Mouse (Mus musculus) retina, postnatal 1 day (tissue): ENCODE results near the gene Vwa7.
A peak's percentile ranks its signal among the peaks of the same experiment; 100 is the strongest.
"Not testable (repeated sequence)": the region's sequence is repeated elsewhere in the genome, so short reads cannot be mapped to it uniquely, and the experiment has no call there.

Experiments used
- DNase-seq: peaks from one replicate; pipeline ENCODE4 v3.0.0-alpha.2; 2012

Gene Vwa7

DNA sequence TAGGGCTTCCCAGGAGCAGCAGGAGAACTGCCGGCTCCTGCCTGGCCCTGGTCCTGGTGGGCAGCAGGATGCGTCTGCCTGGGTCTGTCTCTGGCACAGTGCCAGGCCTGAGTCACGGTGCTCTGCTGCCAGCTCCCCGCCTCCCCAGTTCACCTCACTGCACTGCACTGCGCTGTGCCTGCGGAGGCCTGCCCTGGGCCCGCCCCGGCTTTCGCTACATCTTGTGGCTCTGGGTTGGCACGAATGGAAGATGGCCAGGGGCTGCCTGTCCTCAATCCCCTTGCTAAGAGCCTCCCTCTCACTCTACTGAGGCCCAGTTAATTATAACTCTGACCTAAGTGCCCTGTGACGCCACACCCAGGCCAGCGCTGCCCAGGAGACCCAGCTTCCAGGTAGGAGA, at the start of gene Vwa7:
TSS of gene Vwa7 (plus strand) at position 204 of the 400 bp plus-strand sequence.
- peak; percentile 70 for DNase-seq

GRCm38 (mm10) chr17:34969822-34970221, 46.6 kb upstream of the Vwa7 start, which contains the start of gene Gm20481:
TSS of gene Gm20481 (plus strand) at chr17:34969912.
- DNase-seq, result not testable (repeated sequence)

GRCm38 (mm10) chr17:34970850-34971249, 45.5 kb upstream of the Vwa7 start:
- DNase-seq, result not testable (repeated sequence)

GRCm38 (mm10) chr17:34971694-34972068, 44.7 kb upstream of the Vwa7 start:
- not testable (repeated sequence) for DNase-seq

DNA sequence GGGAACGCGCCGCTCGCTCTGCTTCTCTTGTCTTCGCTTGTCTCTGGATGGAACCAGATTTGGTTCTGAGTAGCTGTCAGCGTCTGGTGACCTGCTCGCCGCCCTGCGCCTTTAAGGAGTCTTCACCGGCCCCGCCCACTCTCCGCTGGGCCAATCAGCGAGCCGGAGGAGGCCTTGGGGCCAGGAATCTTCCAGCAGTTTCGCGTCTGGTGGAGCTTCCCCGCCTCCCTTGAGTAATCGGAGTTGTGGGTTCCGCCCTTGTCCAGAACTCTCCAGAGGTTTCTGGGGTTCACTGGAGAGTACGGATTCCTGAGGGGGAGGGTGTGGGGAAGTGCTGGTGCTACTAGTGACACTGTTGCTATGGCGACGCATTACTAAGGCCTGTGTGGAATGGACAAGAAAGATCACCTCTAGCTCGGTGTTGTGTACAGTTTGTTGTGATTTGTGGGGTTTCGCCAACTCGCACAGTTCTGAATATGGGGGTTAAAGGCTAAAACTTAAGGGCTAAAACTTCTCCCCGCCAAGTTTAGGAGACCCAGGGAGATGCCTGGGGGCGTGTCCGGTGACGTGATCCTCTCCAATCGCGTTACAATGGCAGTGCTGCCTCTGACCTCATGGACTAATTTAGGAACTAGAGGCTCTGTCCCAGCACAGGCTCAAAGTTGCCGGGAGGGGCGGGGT, 44.2 kb upstream of the Vwa7 start, which contains the start of the genes Hspa1a and Hspa1l:
TSS of gene Hspa1a (minus strand) at position 88 of the 681 bp plus-strand sequence.
TSS of gene Hspa1l (plus strand) at position 635 of the 681 bp plus-strand sequence.
- peak; percentile 85 for DNase-seq

DNA sequence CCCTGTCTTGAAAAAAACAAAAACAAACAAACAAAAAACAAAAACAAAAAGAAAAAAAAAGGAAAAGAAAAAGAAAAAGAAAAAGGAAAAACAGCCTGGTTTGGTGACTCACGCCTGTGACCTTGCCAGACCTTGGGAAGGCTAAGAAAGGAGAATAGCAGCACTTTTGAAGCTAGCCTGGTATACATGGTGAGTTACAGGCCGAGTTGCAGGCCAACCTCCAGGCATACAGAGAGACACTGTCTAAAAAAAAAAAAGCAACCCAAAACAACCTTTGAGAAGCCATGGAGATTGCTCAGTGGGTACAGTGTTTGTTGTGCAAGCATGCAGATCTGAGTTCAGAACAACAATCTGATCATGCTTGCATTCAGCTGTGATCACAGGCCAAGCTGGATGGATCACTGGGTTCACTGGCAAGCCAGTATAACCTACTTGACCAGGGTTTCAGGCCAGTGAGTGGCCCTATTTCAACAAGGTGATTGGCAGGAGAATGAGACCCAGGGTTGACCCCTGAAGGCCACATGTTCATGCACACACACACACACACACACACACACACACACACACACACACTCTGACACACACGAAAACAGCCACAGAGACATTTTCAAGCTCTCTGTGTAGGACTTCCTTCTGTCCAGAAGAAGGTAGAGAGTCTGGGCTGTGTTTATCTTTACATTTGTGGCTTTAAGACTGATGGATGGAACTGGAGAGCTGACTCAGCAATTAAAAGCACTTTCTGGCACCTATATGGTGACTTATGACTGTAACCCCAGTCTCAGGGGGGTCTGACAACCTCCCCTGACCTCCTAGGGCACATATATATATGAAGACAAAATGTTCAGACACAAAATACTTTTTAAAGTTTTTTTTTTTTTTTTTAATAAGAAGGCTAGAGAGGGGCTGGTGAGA, 40.5 kb upstream of the Vwa7 start:
- no peak for DNase-seq

- no peak for DNase-seq
Observed at GRCm38 (mm10) chr17:34977000-34977399, 39.4 kb upstream of the Vwa7 start.

GRCm38 (mm10) chr17:34978239-34978638, 38.1 kb upstream of the Vwa7 start:
- no peak for DNase-seq

GRCm38 (mm10) chr17:34979631-34980030, 36.7 kb upstream of the Vwa7 start:
- no peak for DNase-seq

DNA sequence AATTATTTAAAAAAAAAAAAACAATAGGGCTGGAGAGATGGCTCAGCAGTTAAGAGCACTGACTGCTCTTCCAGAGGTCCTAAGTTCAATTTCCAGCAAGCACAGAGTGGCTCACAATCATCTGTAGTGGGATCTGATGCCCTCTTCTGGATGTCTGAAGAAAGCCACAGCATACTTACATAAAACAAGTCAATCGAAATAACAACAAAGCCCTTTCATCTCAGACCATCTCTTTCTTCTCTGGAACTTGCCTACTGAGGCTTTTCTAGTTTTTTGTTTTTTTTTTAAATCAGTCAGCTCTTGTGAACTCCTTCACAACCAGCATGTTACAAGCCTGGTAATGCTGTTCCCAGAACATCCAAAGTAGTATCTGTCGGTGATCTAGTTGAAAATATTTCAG, 35.7 kb upstream of the Vwa7 start:
- DNase-seq, result peak; percentile 75

DNA sequence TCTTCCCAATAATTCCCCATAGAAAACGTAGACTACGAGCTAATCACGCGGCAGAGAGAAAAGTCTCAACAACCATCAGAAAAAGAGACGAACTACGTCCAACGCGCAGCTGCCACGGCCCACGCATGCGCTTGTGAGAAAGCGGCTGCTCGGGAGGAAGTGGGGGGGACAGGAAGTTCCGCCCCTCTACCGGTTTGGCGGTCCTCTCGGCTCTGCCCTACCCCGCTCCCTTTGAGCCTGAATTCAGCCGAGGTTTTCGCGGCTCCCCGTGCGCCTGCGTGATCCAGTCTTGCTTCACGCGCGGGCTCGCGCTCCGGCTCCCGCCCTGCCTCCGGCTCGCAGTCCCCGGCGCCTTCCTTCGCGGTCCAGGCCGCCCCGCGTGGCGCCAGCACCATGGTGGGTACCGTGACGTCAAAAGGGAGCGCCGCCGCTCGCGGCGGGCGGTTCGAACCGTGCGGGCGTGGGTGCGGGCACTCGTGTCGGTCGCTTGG, 34.6 kb upstream of the Vwa7 start, which contains the start of gene Lsm2:
TSS of gene Lsm2 (plus strand) at position 173 of the 491 bp plus-strand sequence.
- peak; percentile 96 for DNase-seq

GRCm38 (mm10) chr17:34982328-34982727, 34.1 kb upstream of the Vwa7 start:
- DNase-seq, result no peak

GRCm38 (mm10) chr17:34984218-34984617, 32.2 kb upstream of the Vwa7 start:
- DNase-seq, result peak; percentile 48

DNA sequence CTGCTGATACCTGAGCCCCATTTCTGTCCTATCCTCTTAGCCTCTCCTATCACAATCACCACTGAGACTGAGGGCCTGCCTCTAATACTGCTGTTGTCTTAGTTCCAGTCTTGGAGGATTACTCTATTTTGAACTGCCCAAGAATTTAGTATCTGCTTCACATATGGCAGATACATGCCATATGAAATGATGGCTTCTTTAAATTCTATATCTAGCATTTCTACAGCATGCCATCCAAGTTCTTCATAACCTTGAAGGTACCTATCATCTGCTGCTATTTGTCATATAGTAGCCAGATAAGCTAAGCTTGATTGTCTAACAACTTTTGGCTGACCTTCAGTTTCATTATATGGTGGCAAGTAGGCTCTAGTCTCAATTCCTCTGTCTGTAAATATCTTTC, 21.6 kb upstream of the Vwa7 start:
- DNase-seq, result no peak

DNA sequence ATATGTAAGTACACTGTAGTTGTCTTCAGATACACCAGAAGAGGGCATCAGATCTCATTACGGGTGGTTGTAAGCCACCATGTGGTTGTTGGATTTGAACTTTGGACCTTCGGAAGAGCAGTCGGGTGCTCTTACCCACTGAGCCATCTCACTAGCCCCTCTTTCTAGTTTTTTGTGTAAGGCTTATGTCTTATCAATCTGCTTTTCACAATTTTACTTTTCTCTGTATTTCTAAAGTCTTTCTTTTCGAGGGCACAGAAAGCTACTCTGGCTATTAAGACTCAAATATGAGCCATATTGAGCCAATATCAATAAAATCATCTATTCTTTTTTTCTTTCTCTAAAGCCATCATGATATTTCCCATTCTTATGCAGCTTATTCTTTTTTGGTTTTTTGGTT, 21.2 kb upstream of the Vwa7 start:
- not testable (repeated sequence) for DNase-seq

- not testable (repeated sequence) for DNase-seq
Observed at GRCm38 (mm10) chr17:34995927-34996326, 20.5 kb upstream of the Vwa7 start.

DNA sequence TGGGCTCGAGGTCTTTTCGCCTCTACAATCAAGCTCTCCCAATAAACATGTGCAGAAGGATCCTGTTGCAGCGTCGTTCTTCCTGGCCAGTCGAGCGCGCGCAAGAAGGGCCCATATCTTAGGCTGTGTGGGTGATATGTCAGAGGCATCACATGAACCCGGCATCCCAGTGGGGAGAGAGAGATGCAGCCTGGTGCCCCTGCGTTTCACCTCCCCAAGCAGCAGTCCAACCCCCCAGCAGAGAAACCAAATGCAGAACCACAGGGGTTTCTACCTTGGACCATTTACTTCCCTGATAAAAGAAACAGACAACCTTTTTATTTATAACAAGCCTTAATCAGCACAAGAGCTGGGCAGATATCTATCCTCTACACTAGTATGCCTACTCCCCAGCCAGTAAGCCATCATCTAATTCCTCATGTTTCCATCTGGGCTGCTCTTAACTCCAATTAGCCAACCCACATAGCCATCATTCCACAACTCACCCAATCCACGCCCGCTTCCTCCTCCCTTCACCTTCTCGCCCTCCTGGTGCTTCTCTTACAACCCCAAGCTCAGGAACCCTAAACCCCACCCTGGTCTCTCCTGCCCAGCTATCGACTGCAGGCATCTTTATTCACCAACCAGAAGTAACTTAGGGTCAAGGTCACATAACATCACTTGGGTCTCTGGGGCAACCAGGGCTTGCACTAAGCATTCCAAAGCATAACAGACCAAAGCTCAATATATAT, 19.8 kb upstream of the Vwa7 start:
- DNase-seq, result no peak

GRCm38 (mm10) chr17:34997142-34997483, 19.3 kb upstream of the Vwa7 start:
- DNase-seq, result no peak

- no peak for DNase-seq
Observed at GRCm38 (mm10) chr17:34998526-34999430, 17.6 kb upstream of the Vwa7 start.

- peak; percentile 49 for DNase-seq
Observed at GRCm38 (mm10) chr17:34999871-35000716, 16.3 kb upstream of the Vwa7 start.
